Mouse (Mus musculus) ovary, postnatal 36 days (tissue): ENCODE results near the gene Lbx2.

Experiments used
- DNase-seq: peaks from one replicate; pipeline ENCODE4 v3.0.0; 2022; ENCODE audit warnings: low spot score, mixed read lengths

Lbx2 gene

GRCm38 (mm10) chr6:83070311-83071219 is 15.6 kb upstream of the Lbx2 start:
- peak; percentile 40 for DNase-seq

GRCm38 (mm10) chr6:83071220-83071619 is 14.9 kb upstream of the Lbx2 start:
- no peak for DNase-seq

GRCm38 (mm10) chr6:83074979-83075378 is 11.2 kb upstream of the Lbx2 start:
- no peak for DNase-seq

- DNase-seq: no peak
These were observed 8.4 kb upstream of the Lbx2 start, which contains the start of gene Pcgf1 for GRCm38 (mm10) chr6:83077630-83078323. Pcgf1 (plus strand) TSS chr6:83077869.

GRCm38 (mm10) chr6:83078324-83078858 is 7.8 kb upstream of the Lbx2 start:
- DNase-seq: peak; percentile 98

GRCm38 (mm10) chr6:83080210-83080609 is 6.0 kb upstream of the Lbx2 start:
- no peak for DNase-seq

- no peak for DNase-seq
These were observed 2.7 kb upstream of the Lbx2 start for GRCm38 (mm10) chr6:83083497-83083896.

- no peak for DNase-seq
These were observed 1.7 kb upstream of the Lbx2 start for GRCm38 (mm10) chr6:83084477-83084876.

- peak; percentile 46 for DNase-seq
These were observed 1.2 kb downstream of the Lbx2 start for GRCm38 (mm10) chr6:83087205-83087925.

- DNase-seq: no peak
These were observed 1.7 kb downstream of the Lbx2 start for GRCm38 (mm10) chr6:83087926-83088260.

GRCm38 (mm10) chr6:83092416-83093127 is 6.4 kb downstream of the Lbx2 start:
- no peak for DNase-seq

- DNase-seq: no peak
These were observed 9.8 kb downstream of the Lbx2 start for GRCm38 (mm10) chr6:83095968-83096367.

GRCm38 (mm10) chr6:83098411-83098810 is 12.2 kb downstream of the Lbx2 start:
- no peak for DNase-seq

GRCm38 (mm10) chr6:83101316-83101687 is 15.1 kb downstream of the Lbx2 start, which contains the start of the genes Ccdc142 and Gm42688:
Ccdc142 (plus strand) TSS chr6:83101601.
Gm42688 (plus strand) TSS chr6:83101617.
- peak; percentile 87 for DNase-seq

GRCm38 (mm10) chr6:83101688-83102556 is 15.8 kb downstream of the Lbx2 start:
- DNase-seq: peak; percentile 73

- no peak for DNase-seq
These were observed 17.0 kb downstream of the Lbx2 start for GRCm38 (mm10) chr6:83103130-83103650.

- DNase-seq: no peak
These were observed 18.0 kb downstream of the Lbx2 start for GRCm38 (mm10) chr6:83104158-83104557.

GRCm38 (mm10) chr6:83107566-83108400 is 21.6 kb downstream of the Lbx2 start:
- peak; percentile 77 for DNase-seq
